Mouse (Mus musculus): ENCODE results near the gene Chka.

GRCm38 (mm10) chr19:3916727-3917126, 65.2 kb downstream of the Chka start:
- TF ChIP-seq CTCF (IDR thresholded peaks at IDR 0.05; ENCODE audit: extremely low read depth, insufficient read length, insufficient replicate concordance, low read depth, low read length) (no peak), POLR2A (IDR thresholded peaks at IDR 0.05; ENCODE audit: low read depth, low read length) (no peak)

Measured in small intestine, adult 2 months (tissue).